Mouse (Mus musculus): ENCODE measurements around the gene Tbc1d5.
A peak's percentile ranks its signal among the peaks of the same experiment; 100 is the strongest.

Gene Tbc1d5

DNA sequence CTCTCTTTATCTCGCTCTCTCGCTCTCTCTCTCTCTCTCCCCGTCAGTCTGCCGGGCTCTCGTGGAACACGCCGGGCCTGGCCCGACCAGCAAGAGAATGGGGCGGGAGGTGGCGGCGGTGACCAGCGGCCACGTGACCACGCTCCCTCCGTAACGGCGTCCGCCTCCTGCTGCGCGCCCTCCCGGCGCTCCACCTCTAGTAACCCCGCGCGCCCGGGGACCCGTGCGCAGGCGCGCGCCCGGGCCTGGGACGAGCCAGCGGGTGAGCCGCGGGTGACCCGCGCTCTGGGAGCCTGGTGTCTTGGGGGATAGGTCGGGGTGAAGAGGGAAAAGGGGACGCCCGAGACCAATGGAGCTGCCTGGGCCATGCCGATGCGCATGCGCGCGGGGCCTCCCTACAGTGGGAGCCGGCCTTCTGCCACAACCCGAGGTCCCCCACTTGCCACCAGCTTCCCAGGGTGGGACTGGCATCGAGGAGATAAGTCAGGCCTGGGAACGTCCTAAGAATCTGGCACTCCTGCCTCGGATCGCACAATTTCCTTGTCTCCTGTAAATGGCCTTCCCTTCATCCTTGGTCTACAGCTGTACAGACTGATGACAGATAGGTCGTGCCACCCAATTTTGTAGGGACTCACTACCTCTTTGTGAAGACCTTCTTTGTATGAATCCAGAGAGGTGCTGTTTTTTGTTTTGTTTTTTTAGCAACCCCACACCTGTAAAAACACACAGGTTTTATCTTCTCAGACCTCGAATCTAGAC, at the start of gene Tbc1d5:
TSS of gene Tbc1d5 (minus strand) at position 158 of the 759 bp plus-strand sequence.
- DNase-seq: peak; percentile 95

GRCm38 (mm10) chr17:51226056-51226455, 46.9 kb upstream of the Tbc1d5 start:
- DNase-seq: no peak

DNA sequence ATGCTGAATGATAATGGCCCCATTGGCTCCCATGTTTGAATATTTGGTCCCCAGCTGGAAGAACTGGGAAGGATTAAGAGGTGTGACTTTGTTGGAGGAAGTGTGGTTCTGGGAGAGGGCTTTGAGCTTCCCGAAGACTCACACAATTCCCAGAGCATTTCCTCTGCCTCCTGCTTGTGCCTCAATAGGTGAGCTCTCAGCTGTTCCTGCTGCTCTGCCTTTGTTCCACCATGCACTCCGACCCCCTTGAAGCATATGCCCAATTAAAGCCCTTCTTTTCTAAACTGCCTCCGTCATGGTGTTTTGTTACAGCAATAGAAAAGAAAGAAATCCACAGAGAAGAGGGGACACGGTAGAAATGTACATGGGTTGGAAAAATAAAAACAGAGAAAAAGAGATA, 44.0 kb upstream of the Tbc1d5 start:
- no peak for DNase-seq

GRCm38 (mm10) chr17:51221075-51221474, 41.9 kb upstream of the Tbc1d5 start:
- no peak for DNase-seq

- DNase-seq: no peak
These were observed 40.7 kb upstream of the Tbc1d5 start for GRCm38 (mm10) chr17:51219897-51220296.

DNA sequence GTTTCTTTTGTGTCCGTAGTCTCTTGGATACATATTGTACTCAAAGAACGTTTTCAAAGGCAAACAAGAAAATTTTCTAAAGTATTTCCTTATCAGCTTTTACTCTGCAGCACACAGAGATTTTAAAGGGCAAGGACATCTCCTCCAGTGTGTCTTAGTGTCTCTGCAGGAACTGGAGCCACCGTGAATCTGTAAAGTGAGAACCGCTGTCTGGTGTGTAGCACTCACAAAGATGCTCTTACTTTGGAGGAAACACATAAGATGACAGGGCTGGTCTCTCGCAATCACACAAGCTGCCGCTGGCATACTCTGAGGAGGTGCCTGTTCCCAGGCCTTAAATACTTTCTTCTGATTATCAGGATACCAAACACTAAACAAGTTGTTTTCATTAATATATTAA, 37.3 kb upstream of the Tbc1d5 start:
- DNase-seq: no peak

DNA sequence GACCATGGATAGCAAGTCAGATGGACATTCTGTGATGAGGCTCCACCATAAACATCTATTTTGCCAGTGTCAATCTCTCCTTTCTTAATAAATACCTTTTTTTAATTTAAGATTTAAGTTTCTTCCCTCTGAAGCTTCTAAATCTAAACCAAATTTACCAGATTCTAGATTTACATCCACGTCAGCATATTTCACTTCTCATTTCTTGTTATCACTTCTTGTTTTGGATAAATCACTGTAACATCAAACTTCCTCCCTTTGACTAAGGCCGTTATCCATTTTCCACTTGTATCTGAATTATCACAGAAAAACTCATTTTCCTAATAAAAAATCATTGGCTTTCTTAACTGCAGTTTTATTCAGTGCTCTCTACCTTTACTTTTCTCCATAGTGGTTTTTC, 30.4 kb upstream of the Tbc1d5 start:
- no peak for DNase-seq

GRCm38 (mm10) chr17:51204643-51205042, 25.5 kb upstream of the Tbc1d5 start:
- DNase-seq: no peak

DNA sequence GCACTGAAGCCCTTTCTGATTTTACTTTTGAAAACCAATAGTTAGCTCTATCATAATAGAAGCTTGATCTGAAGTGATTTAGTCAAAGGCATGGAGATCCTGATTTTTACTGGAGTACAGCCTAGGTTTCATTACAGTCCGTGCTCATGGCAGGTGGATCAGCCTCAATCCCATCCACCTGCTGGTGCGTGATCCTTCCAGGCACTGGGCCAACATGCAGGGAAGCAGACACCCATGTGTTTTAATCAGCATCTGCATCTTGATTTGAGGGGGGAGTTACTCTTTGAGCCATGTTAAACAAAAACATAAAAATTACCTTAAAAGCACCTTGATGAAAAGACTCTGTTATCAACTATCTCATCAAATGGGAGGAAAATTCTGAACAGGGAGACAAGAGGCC, 16.4 kb upstream of the Tbc1d5 start:
- no peak for DNase-seq

- DNase-seq: no peak
These were observed 15.6 kb upstream of the Tbc1d5 start for GRCm38 (mm10) chr17:51194787-51195186.

GRCm38 (mm10) chr17:51191381-51191780, 12.2 kb upstream of the Tbc1d5 start:
- DNase-seq: no peak

DNA sequence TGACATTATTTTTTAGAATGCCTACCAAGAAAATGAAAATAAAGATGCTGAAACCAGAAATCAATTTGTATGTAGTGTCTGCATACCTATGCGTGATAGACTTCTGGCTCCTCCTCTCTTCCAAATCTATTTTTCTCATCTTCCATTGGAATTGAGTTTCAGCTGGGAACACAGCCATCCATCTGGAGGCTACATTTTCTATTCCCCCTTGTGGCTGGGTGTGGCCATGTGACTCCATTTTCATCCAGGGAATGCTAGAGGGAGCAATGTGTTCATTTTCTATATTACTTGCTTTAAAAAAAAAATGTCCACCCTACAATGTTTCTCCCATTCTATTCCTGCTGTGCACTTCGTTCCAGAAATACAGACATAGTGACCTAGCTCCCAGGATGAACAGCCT, 3.6 kb upstream of the Tbc1d5 start:
- no peak for DNase-seq

- DNase-seq: peak; percentile 58
These were observed 509 bp downstream of the Tbc1d5 start for GRCm38 (mm10) chr17:51178491-51179194.

- no peak for DNase-seq
These were observed 1.2 kb downstream of the Tbc1d5 start for GRCm38 (mm10) chr17:51177923-51178322.

DNA sequence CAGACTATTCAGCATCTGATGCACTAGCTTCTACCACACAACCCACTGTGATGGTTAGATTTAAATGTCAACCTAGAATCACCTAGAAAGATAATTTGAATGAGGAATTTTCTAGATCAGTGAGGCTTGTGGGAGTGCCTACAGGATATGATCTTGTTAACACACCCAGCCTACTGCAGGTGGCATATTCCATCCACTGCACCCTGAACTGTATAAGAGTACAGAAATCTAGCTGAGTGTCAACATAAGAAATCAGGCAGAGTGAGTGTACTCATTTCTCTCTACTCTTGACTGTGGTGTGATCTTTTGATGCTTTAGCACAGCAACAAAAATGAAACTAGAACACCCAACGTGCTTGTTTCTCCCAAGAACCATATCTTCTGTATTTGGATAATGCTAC, 6.8 kb downstream of the Tbc1d5 start:
- DNase-seq: no peak

DNA sequence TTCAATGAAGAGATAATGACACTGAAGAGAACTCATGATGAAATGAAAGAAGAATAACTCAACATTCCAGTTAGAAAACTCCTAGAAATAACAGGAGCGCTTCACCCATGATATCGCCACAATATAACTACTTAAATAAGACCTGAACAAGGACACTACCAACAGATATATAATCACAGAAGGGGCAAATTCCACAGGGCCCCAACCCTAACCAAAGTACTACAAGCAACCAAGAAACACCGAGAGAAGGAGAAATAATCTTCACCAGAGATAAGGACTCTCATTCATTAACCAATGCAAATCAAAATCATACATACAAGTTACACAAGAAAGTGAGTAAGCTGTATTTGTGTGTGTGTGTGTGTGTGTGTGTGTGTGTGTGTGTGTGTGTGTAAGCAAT, 7.6 kb downstream of the Tbc1d5 start:
- no peak for DNase-seq

GRCm38 (mm10) chr17:51169911-51170310, 9.2 kb downstream of the Tbc1d5 start:
- DNase-seq: no peak

DNA sequence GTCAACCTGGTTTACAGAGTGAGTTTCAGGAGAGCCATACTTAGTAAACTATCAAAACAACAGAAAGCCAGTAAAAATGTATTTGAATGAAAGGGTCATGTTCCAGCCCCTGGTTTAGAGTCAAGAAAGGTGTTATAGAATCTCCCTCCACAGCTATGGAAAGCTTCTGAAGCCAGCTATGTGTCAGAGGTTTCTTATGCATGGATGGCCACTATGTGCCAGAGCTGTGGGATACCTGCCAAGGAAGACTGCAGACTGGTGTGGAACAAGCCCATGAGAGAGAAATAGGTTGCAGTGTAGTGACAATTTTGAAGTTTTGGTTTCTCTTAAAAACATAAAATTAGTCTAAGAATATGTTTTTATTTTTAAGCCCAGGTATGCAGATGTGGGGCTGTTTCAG, 16.8 kb downstream of the Tbc1d5 start:
- DNase-seq: no peak

GRCm38 (mm10) chr17:51159261-51159660, 19.9 kb downstream of the Tbc1d5 start:
- DNase-seq: no peak

GRCm38 (mm10) chr17:51150999-51151398, 28.2 kb downstream of the Tbc1d5 start:
- DNase-seq: no peak

DNA sequence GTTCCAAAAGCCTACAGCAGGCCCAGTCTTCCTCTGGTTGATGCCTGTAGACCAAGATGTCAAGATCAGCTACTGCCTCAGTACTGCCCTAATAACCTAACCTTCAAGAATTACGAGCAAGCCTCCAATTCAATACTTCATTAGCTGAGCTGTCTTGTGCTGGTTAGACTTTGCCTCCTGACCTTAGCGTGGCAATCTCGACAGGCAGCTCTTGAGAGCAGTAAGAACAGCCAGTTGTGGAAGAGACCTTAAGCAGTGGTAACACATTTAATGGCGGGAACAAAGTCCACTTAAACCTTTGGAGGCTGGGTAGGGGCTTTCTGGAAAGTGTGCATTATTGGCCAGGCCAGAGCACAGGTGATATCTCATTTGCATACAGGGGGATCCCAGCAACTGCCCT, 34.2 kb downstream of the Tbc1d5 start:
- DNase-seq: no peak

DNA sequence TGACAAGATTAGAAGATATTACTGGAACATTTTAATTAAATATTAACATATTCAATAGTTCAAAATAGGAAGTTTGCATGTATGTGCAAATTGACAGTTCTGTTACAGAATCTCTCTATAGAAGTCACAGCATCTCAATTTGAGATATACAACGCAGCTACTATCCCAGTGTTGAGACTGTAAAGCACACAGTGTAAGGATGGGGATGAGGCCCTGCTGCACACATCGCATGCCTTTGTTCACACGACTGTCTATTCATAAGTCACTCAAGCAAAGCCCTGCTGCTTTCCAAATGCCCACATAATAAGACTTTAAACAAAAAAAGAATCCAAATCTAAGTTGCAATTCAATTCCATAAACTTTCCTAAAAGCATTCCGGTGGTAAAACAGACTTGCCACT, 37.1 kb downstream of the Tbc1d5 start:
- DNase-seq: no peak

DNA sequence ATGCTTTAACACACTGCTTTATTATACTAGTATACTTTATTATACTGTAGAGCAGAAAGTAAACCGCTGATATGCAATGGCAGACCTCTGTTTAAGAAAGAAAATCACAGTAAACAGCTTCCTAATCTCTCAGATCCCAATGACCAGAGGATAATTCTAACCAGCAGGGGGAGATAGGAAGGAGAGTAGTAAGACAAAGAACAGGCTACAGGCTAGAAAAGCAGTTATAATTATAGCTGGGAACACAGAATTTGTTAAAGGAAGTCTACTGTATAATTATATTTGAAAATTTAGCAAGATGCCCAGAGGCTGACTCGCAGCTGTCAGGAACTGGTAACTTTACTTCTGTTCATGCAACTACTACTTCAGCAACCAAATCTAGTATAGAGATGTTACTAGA, 68.0 kb downstream of the Tbc1d5 start:
- no peak for DNase-seq

DNA sequence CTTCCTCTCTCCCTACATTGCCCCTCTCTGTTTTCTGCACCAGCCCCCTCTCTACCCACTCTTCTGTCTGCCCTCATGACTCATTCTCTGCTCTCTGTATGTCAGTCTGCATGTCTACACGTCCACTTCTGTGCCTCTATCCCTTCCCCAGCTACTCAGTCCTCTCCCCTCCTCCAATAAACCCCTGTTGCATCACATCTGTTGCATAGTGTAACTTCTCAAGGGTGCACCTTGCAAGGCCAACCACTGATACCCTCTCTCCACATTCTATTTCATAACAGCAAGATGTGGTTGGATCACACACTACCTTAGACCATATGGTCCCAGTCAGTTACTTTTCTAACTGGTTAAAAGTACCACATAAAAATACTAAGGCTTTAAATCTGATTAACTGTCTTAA, 74.9 kb downstream of the Tbc1d5 start:
- no peak for DNase-seq

DNA sequence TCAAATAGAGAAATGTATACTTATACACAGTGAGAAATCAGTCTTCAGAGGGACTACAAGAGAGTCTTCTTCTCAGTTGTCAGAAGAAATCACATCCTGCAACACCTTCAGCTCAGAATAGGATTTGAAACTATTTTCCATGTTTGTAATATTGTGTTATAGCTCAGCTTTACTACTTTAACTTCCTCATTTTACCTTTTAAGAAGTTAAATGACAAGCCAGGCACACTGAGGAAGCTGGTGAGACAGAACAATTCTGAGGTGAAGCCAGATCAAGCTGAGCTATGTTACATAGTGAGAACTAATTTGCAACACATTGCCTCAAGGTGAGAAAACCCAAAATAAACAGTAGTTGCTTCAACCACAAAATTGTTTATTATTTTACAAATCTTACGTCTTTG, 135.3 kb downstream of the Tbc1d5 start:
- no peak for DNase-seq
